Mouse (Mus musculus) hindbrain, embryonic 13.5 days (tissue): ENCODE measurements around the gene Col9a1. TPM values are rescaled to one million over a fixed set of nuclear protein-coding genes. Genes with fewer than 3 reads are reported as not detected.

Experiments
- ATAC-seq: fragments of 200-750 bp; cut with Nextera tagmentation; 2 replicates; pipeline ENCODE4 v1.8.0; 2017; ENCODE audit warnings: moderate TSS enrichment; ENCODE audit not compliant: low FRiP score
- H3K27ac ChIP-seq: fragments of 300-500 bp; sonication (generic); 2 replicates; pipeline ENCODE4 v1.5.1; 2015; ENCODE audit warnings: inconsistent platforms, mild to moderate bottlenecking, moderate library complexity
- H3K27me3 ChIP-seq: fragments of 300-500 bp; sonication (generic); 2 replicates; pipeline ENCODE4 v1.6.1; 2015; ENCODE audit warnings: mild to moderate bottlenecking, inconsistent platforms
- H3K36me3 ChIP-seq: fragments of 300-500 bp; sonication (generic); 2 replicates; pipeline ENCODE4 v1.6.1; 2015; ENCODE audit warnings: mild to moderate bottlenecking, inconsistent platforms
- H3K4me1 ChIP-seq: fragments of 300-500 bp; sonication (generic); replicated peaks from 2 replicates; pipeline ENCODE4 v1.6.1; 2015; ENCODE audit warnings: inconsistent platforms
- H3K4me2 ChIP-seq: fragments of 300-500 bp; sonication (generic); 2 replicates; pipeline ENCODE4 v1.6.1; 2015; ENCODE audit warnings: inconsistent platforms, mild to moderate bottlenecking, moderate library complexity
- H3K4me3 ChIP-seq: fragments of 300-500 bp; sonication (generic); 2 replicates; pipeline ENCODE4 v1.5.1; 2015; ENCODE audit warnings: mild to moderate bottlenecking, inconsistent platforms
- H3K9ac ChIP-seq: fragments of 300-500 bp; sonication (generic); 2 replicates; pipeline ENCODE4 v1.6.1; 2015; ENCODE audit warnings: mild to moderate bottlenecking, inconsistent platforms
- H3K9me3 ChIP-seq: fragments of 300-500 bp; sonication (generic); 2 replicates; pipeline ENCODE4 v1.6.1; 2016; ENCODE audit warnings: inconsistent platforms
- WGBS: fragments of 180-500 bp; shearing (Covaris S2); methylation state at CpG from one replicate; pipeline ENCODE4 v1.1.7; 2015; 5-methylcytosine and 5-hydroxymethylcytosine counted together
- polyA plus RNA-seq: library from polyadenylated mRNA; unstranded; fragments of >200 nt; fragmentation: Nextera tagmentation; extraction: Ambion mirVana; gene quantifications from 2 replicates; pipeline ENCODE4 v1.2.1, GENCODE M21; 2015

Gene Col9a1
- polyA plus RNA-seq, 1 experiment from 2014 or later = 5.9 TPM

- no peak for ATAC-seq
- Histone ChIP-seq H3K4me1 (no peaks in the 10 kb centered on the region), H3K4me3 (no peak overlapping the region), H3K4me2 (no peak overlapping the region), H3K9ac (no peak overlapping the region), H3K9me3 (no peaks in the 10 kb centered on the region), H3K36me3 (no peaks in the 10 kb centered on the region), H3K27me3 (no peaks in the 10 kb centered on the region), H3K27ac (no peak overlapping the region)
- WGBS = 79% methylated on average over 6 of the region's 6 CpGs
Observed at GRCm38 (mm10) chr1:24259419-24259818, 82.0 kb downstream of the Col9a1 start.

GRCm38 (mm10) chr1:24261181-24261580 is 83.8 kb downstream of the Col9a1 start:
- no peak overlapping the region for H3K4me3 ChIP-seq
- no peaks in the 10 kb centered on the region for H3K9me3 ChIP-seq
- H3K27me3 ChIP-seq = no peaks in the 10 kb centered on the region
- H3K9ac ChIP-seq = no peak overlapping the region
- no peak overlapping the region for H3K4me2 ChIP-seq
- no peaks in the 10 kb centered on the region for H3K4me1 ChIP-seq
- H3K36me3 ChIP-seq = no peaks in the 10 kb centered on the region
- H3K27ac ChIP-seq = no peak overlapping the region
- ATAC-seq = no peak

GRCm38 (mm10) chr1:24267022-24267421 is 89.6 kb downstream of the Col9a1 start:
- Histone ChIP-seq H3K36me3 (no peaks in the 10 kb centered on the region), H3K27me3 (no peaks in the 10 kb centered on the region), H3K4me3 (no peak overlapping the region), H3K9ac (no peak overlapping the region), H3K4me1 (no peaks in the 10 kb centered on the region), H3K9me3 (no peaks in the 10 kb centered on the region), H3K27ac (no peak overlapping the region), H3K4me2 (no peak overlapping the region)
- no peak for ATAC-seq
- 30% methylated on average over 3 of the region's 3 CpGs for WGBS

GRCm38 (mm10) chr1:24286360-24286759 is 109.0 kb downstream of the Col9a1 start:
- H3K4me2 ChIP-seq = no peak overlapping the region
- H3K27me3 ChIP-seq = no peaks in the 10 kb centered on the region
- no peak overlapping the region for H3K27ac ChIP-seq
- no peak for ATAC-seq
- H3K4me1 ChIP-seq = peaks cover 4% of the 10 kb centered on the region; the same call in 1 of the 2 replicates
- H3K36me3 ChIP-seq = no peaks in the 10 kb centered on the region
- H3K9me3 ChIP-seq = no peaks in the 10 kb centered on the region
- H3K9ac ChIP-seq = no peak overlapping the region
- no peak overlapping the region for H3K4me3 ChIP-seq
- 38% methylated on average over 6 of the region's 6 CpGs for WGBS

GRCm38 (mm10) chr1:24292515-24292914 is 115.1 kb downstream of the Col9a1 start:
- Histone ChIP-seq H3K4me3 (no peak overlapping the region), H3K4me2 (no peak overlapping the region), H3K4me1 (no peaks in the 10 kb centered on the region), H3K9ac (no peak overlapping the region), H3K27me3 (no peaks in the 10 kb centered on the region), H3K36me3 (no peaks in the 10 kb centered on the region), H3K9me3 (no peaks in the 10 kb centered on the region), H3K27ac (no peak overlapping the region)
- no peak for ATAC-seq
- 62% methylated on average over 2 of the region's 2 CpGs for WGBS

- no peak overlapping the region for H3K4me2 ChIP-seq
- WGBS = 88% methylated on average over 7 of the region's 7 CpGs
- ATAC-seq = no peak
- no peaks in the 10 kb centered on the region for H3K9me3 ChIP-seq
- H3K9ac ChIP-seq = no peak overlapping the region
- 0 out of 2 replicates have a peak, but pooled peaks cover 6% of the 10 kb centered on the region for H3K4me1 ChIP-seq
- no peaks in the 10 kb centered on the region for H3K36me3 ChIP-seq
- H3K27me3 ChIP-seq = no peaks in the 10 kb centered on the region
- no peak overlapping the region for H3K27ac ChIP-seq
- no peak overlapping the region for H3K4me3 ChIP-seq
Observed at GRCm38 (mm10) chr1:24294979-24295942, 117.9 kb downstream of the Col9a1 start.

GRCm38 (mm10) chr1:24300700-24301099 is 123.3 kb downstream of the Col9a1 start:
- no peak overlapping the region for H3K27ac ChIP-seq
- H3K4me3 ChIP-seq = no peak overlapping the region
- H3K36me3 ChIP-seq = no peaks in the 10 kb centered on the region
- H3K9ac ChIP-seq = no peak overlapping the region
- ATAC-seq = no peak
- H3K4me2 ChIP-seq = no peak overlapping the region
- 0 out of 2 replicates have a peak, but pooled peaks cover 13% of the 10 kb centered on the region for H3K4me1 ChIP-seq
- 96% methylated on average over 3 of the region's 3 CpGs for WGBS
- no peaks in the 10 kb centered on the region for H3K9me3 ChIP-seq
- no peaks in the 10 kb centered on the region for H3K27me3 ChIP-seq

Other genes with a start within 250 kb of the Col9a1 start
- gene Sdhaf4, start 172.0 kb upstream of the Col9a1 start, polyA plus RNA-seq = 105 and 109 TPM in 2 replicates
- 31.3 and 31.5 TPM in 2 replicates for gene Fam135a, start 77.3 kb upstream of the Col9a1 start, polyA plus RNA-seq